Mouse (Mus musculus): Measurements from ENCODE around the gene Castor2. TPM values are rescaled to one million over a fixed set of nuclear protein-coding genes. Genes with fewer than 3 reads are reported as not detected.

The Castor2 gene
- polyA plus RNA-seq, 1 experiment from 2014 or later = 5.5 TPM

GRCm38 (mm10) chr5:134164688-134165087 is 65.2 kb downstream of the Castor2 start:
- Histone ChIP-seq H3K27ac (ENCODE audit: low read length) (no peak overlapping the region), H3K4me3 (ENCODE audit: low read length) (no peak overlapping the region), H3K27me3 (ENCODE audit: control insufficient read depth, insufficient read depth, low read length) (no peaks in the 10 kb centered on the region), H3K9me3 (replicated peaks; ENCODE audit: control insufficient read depth, low read length) (no peaks in the 10 kb centered on the region), H3K36me3 (ENCODE audit: control insufficient read depth, insufficient read depth) (peaks cover 14% of the 10 kb centered on the region; the same call in 1 of the 2 replicates), H3K9ac (ENCODE audit: low read length) (no peak overlapping the region), H3K4me2 (ENCODE audit: low read depth, low read length) (no peak overlapping the region), H3K4me1 (ENCODE audit: control insufficient read depth, insufficient read depth, low read length) (peaks cover 6% of the 10 kb centered on the region)
- no peak for ATAC-seq (replicated peaks; ENCODE audit: extremely low read depth, insufficient read depth, low FRiP score)
- 32% methylated on average over 5 of the region's 5 CpGs for WGBS

- no peak for ATAC-seq (replicated peaks; ENCODE audit: extremely low read depth, insufficient read depth, low FRiP score)
- H3K4me2 ChIP-seq (ENCODE audit: low read depth, low read length) = no peak overlapping the region
- no peaks in the 10 kb centered on the region for H3K27me3 ChIP-seq (ENCODE audit: control insufficient read depth, insufficient read depth, low read length)
- H3K9ac ChIP-seq (ENCODE audit: low read length) = no peak overlapping the region
- no peak overlapping the region for H3K4me3 ChIP-seq (ENCODE audit: low read length)
- H3K9me3 ChIP-seq (replicated peaks; ENCODE audit: control insufficient read depth, low read length) = no peaks in the 10 kb centered on the region
- peaks cover 6% of the 10 kb centered on the region for H3K4me1 ChIP-seq (ENCODE audit: control insufficient read depth, insufficient read depth, low read length)
- no peak overlapping the region for H3K27ac ChIP-seq (ENCODE audit: low read length)
- H3K36me3 ChIP-seq (ENCODE audit: control insufficient read depth, insufficient read depth) = peaks cover 13% of the 10 kb centered on the region
- 92% methylated on average over 7 of the region's 7 CpGs for WGBS
Observed at GRCm38 (mm10) chr5:134166642-134167041, 67.1 kb downstream of the Castor2 start.

GRCm38 (mm10) chr5:134168033-134168432 is 68.5 kb downstream of the Castor2 start:
- H3K9ac ChIP-seq (ENCODE audit: low read length) = no peak overlapping the region
- H3K36me3 ChIP-seq (ENCODE audit: control insufficient read depth, insufficient read depth) = peaks cover 10% of the 10 kb centered on the region
- no peak overlapping the region for H3K27ac ChIP-seq (ENCODE audit: low read length)
- H3K4me3 ChIP-seq (ENCODE audit: low read length) = no peak overlapping the region
- H3K27me3 ChIP-seq (ENCODE audit: control insufficient read depth, insufficient read depth, low read length) = no peaks in the 10 kb centered on the region
- H3K4me1 ChIP-seq (ENCODE audit: control insufficient read depth, insufficient read depth, low read length) = peaks cover 6% of the 10 kb centered on the region
- WGBS = 91% methylated on average over 9 of the region's 9 CpGs
- H3K9me3 ChIP-seq (replicated peaks; ENCODE audit: control insufficient read depth, low read length) = no peaks in the 10 kb centered on the region
- H3K4me2 ChIP-seq (ENCODE audit: low read depth, low read length) = no peak overlapping the region
- no peak for ATAC-seq (replicated peaks; ENCODE audit: extremely low read depth, insufficient read depth, low FRiP score)

- WGBS = 92% methylated on average over 10 of the region's 10 CpGs
- Histone ChIP-seq H3K4me1 (ENCODE audit: control insufficient read depth, insufficient read depth, low read length) (peaks cover 6% of the 10 kb centered on the region), H3K9ac (ENCODE audit: low read length) (no peak overlapping the region), H3K4me3 (ENCODE audit: low read length) (no peak overlapping the region), H3K36me3 (ENCODE audit: control insufficient read depth, insufficient read depth) (peaks cover 8% of the 10 kb centered on the region; the same call in 1 of the 2 replicates), H3K27ac (ENCODE audit: low read length) (no peak overlapping the region), H3K27me3 (ENCODE audit: control insufficient read depth, insufficient read depth, low read length) (no peaks in the 10 kb centered on the region), H3K4me2 (ENCODE audit: low read depth, low read length) (no peak overlapping the region), H3K9me3 (replicated peaks; ENCODE audit: control insufficient read depth, low read length) (no peaks in the 10 kb centered on the region)
- ATAC-seq (replicated peaks; ENCODE audit: extremely low read depth, insufficient read depth, low FRiP score) = no peak
Observed at GRCm38 (mm10) chr5:134169231-134169630, 69.7 kb downstream of the Castor2 start.

- peaks cover 8% of the 10 kb centered on the region; the same call in 1 of the 2 replicates for H3K36me3 ChIP-seq (ENCODE audit: control insufficient read depth, insufficient read depth)
Observed at GRCm38 (mm10) chr5:134170167-134170566, 70.7 kb downstream of the Castor2 start.

GRCm38 (mm10) chr5:134173206-134173605 is 73.7 kb downstream of the Castor2 start:
- Histone ChIP-seq H3K4me1 (ENCODE audit: control insufficient read depth, insufficient read depth, low read length) (peaks cover 15% of the 10 kb centered on the region), H3K36me3 (ENCODE audit: control insufficient read depth, insufficient read depth) (peaks cover 3% of the 10 kb centered on the region; the same call in 1 of the 2 replicates), H3K4me3 (ENCODE audit: low read length) (no peak overlapping the region), H3K27me3 (ENCODE audit: control insufficient read depth, insufficient read depth, low read length) (no peaks in the 10 kb centered on the region), H3K9ac (ENCODE audit: low read length) (no peak overlapping the region), H3K27ac (ENCODE audit: low read length) (no peak overlapping the region), H3K9me3 (replicated peaks; ENCODE audit: control insufficient read depth, low read length) (no peaks in the 10 kb centered on the region), H3K4me2 (ENCODE audit: low read depth, low read length) (no peak overlapping the region)
- ATAC-seq (replicated peaks; ENCODE audit: extremely low read depth, insufficient read depth, low FRiP score) = no peak
- WGBS = 43% methylated on average over 4 of the region's 4 CpGs

More at GRCm38 (mm10) chr5:134170167-134170566, 70.7 kb downstream of the Castor2 start:
- Histone ChIP-seq H3K4me1 (ENCODE audit: control insufficient read depth, insufficient read depth, low read length) (peaks cover 6% of the 10 kb centered on the region; the same call in 1 of the 2 replicates), H3K27ac (ENCODE audit: low read length) (no peak overlapping the region), H3K27me3 (ENCODE audit: control insufficient read depth, insufficient read depth, low read length) (no peaks in the 10 kb centered on the region), H3K4me3 (ENCODE audit: low read length) (no peak overlapping the region), H3K4me2 (ENCODE audit: low read depth, low read length) (no peak overlapping the region), H3K9ac (ENCODE audit: low read length) (no peak overlapping the region), H3K9me3 (replicated peaks; ENCODE audit: control insufficient read depth, low read length) (no peaks in the 10 kb centered on the region)
- WGBS = 92% methylated on average over 8 of the region's 8 CpGs
- no peak for ATAC-seq (replicated peaks; ENCODE audit: extremely low read depth, insufficient read depth, low FRiP score)

GRCm38 (mm10) chr5:134175696-134176095 is 76.2 kb downstream of the Castor2 start:
- Histone ChIP-seq H3K4me2 (ENCODE audit: low read depth, low read length) (peak overlapping the region; percentile 90), H3K27me3 (ENCODE audit: control insufficient read depth, insufficient read depth, low read length) (no peaks in the 10 kb centered on the region), H3K27ac (ENCODE audit: low read length) (peak overlapping the region; percentile 83), H3K9ac (ENCODE audit: low read length) (peak overlapping the region; percentile 82), H3K36me3 (ENCODE audit: control insufficient read depth, insufficient read depth) (peaks cover 3% of the 10 kb centered on the region; the same call in 1 of the 2 replicates), H3K9me3 (replicated peaks; ENCODE audit: control insufficient read depth, low read length) (no peaks in the 10 kb centered on the region), H3K4me3 (ENCODE audit: low read length) (peak overlapping the region; percentile 92), H3K4me1 (ENCODE audit: control insufficient read depth, insufficient read depth, low read length) (peaks cover 15% of the 10 kb centered on the region)
- ATAC-seq (replicated peaks; ENCODE audit: extremely low read depth, insufficient read depth, low FRiP score) = no peak
- 12% methylated on average over 10 of the region's 10 CpGs for WGBS

GRCm38 (mm10) chr5:134176169-134176881 is 76.8 kb downstream of the Castor2 start, which contains the start of gene Rcc1l:
Gene Rcc1l (minus strand): TSS chr5:134176774.
- peak within 1 kb of the TSS; percentile 90 for H3K4me2 ChIP-seq (ENCODE audit: low read depth, low read length)
- peaks cover under 1% of the 10 kb centered on the region; the same call in 1 of the 2 replicates for H3K36me3 ChIP-seq (ENCODE audit: control insufficient read depth, insufficient read depth)
- H3K4me1 ChIP-seq (ENCODE audit: control insufficient read depth, insufficient read depth, low read length) = peaks cover 15% of the 10 kb centered on the region
- H3K27ac ChIP-seq (ENCODE audit: low read length) = peak within 1 kb of the TSS; percentile 83
- peak within 1 kb of the TSS; percentile 82 for H3K9ac ChIP-seq (ENCODE audit: low read length)
- H3K4me3 ChIP-seq (ENCODE audit: low read length) = peak within 1 kb of the TSS; percentile 92
- H3K27me3 ChIP-seq (ENCODE audit: control insufficient read depth, insufficient read depth, low read length) = no peaks in the 10 kb centered on the region
- peak; percentile 90 for ATAC-seq (replicated peaks; ENCODE audit: extremely low read depth, insufficient read depth, low FRiP score)
- H3K9me3 ChIP-seq (replicated peaks; ENCODE audit: control insufficient read depth, low read length) = no peaks in the 10 kb centered on the region
- under 1% methylated on average over 72 of the region's 72 CpGs for WGBS

- no peak overlapping the region for H3K4me3 ChIP-seq (ENCODE audit: low read length)
- no peaks in the 10 kb centered on the region for H3K36me3 ChIP-seq (ENCODE audit: control insufficient read depth, insufficient read depth)
- WGBS = 73% methylated on average over 7 of the region's 7 CpGs
- H3K27ac ChIP-seq (ENCODE audit: low read length) = no peak overlapping the region
- no peak overlapping the region for H3K4me2 ChIP-seq (ENCODE audit: low read depth, low read length)
- no peak for ATAC-seq (replicated peaks; ENCODE audit: extremely low read depth, insufficient read depth, low FRiP score)
- H3K9ac ChIP-seq (ENCODE audit: low read length) = no peak overlapping the region
- H3K27me3 ChIP-seq (ENCODE audit: control insufficient read depth, insufficient read depth, low read length) = no peaks in the 10 kb centered on the region
- H3K9me3 ChIP-seq (replicated peaks; ENCODE audit: control insufficient read depth, low read length) = no peaks in the 10 kb centered on the region
- H3K4me1 ChIP-seq (ENCODE audit: control insufficient read depth, insufficient read depth, low read length) = peaks cover 27% of the 10 kb centered on the region
Observed at GRCm38 (mm10) chr5:134178536-134178935, 79.0 kb downstream of the Castor2 start.

Measured in heart, embryonic 16.5 days (tissue).